In the genomic region with DNA sequence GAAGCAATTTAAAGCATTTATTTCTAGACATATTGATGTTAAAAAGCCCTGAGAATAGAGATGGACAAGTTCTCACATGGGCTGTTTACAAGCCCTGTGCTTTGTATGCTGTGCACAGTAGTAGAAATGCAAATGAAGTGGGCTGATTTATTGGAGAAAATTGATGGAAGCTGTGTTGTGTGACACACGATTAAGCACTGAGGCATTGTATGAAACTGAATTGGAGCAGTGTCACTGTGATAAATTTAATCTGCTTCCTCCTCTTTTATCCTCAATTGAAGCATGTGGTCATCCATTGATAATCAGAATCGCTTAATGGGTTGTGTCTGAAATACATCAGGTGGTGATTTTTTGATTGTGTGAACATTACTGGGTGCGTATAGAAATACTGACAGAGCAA, we compare ENCODE assay signal across 18 mouse cellular contexts.
DNase-seq lines count a peak whose midpoint lies in the region; ATAC-seq and TF ChIP-seq lines count a peak whose summit lies in the region.
"Had no signal": no experiment of that assay in that cellular context is flagged by ENCODE, and none has a peak within 500 bp of the region (broad histone marks: within the 10 kb centered on the region; RNA-seq: fewer than 3 reads in every experiment).

No protein-coding gene starts in this region.

- H3K27ac ChIP-seq in forebrain, embryonic 13.5 days: no peak overlapping the region
- H3K27ac ChIP-seq in hindbrain, postnatal 0 days: no peak overlapping the region
- H3K27ac ChIP-seq in neural tube, embryonic 13.5 days (replicated peaks): no peak overlapping the region
- no peak overlapping the region for H3K27ac ChIP-seq in cerebellum, adult 2 months (ENCODE audit: insufficient read depth, low read length)
- H3K27ac ChIP-seq: embryonic facial prominence, embryonic 12.5 days had no signal

- H3K4me2 ChIP-seq in forebrain, embryonic 13.5 days: no peak overlapping the region
- no peak overlapping the region for H3K4me2 ChIP-seq in hindbrain, postnatal 0 days (ENCODE audit: low read depth, low read length)
- no peak overlapping the region for H3K4me2 ChIP-seq in neural tube, embryonic 13.5 days
- H3K4me2 ChIP-seq: embryonic facial prominence, embryonic 12.5 days; heart, embryonic 11.5 days had no signal

- no peaks in the 10 kb centered on the region for H3K36me3 ChIP-seq in forebrain, embryonic 13.5 days (ENCODE audit: poor library complexity, severe bottlenecking)
- H3K36me3 ChIP-seq in hindbrain, postnatal 0 days (ENCODE audit: insufficient read depth, low read length): no peaks in the 10 kb centered on the region
- no peaks in the 10 kb centered on the region for H3K36me3 ChIP-seq in neural tube, embryonic 13.5 days
- H3K36me3 ChIP-seq: embryonic facial prominence, embryonic 12.5 days had no signal

- peak; percentile 65; the same call in 1 of the 2 replicates for ATAC-seq in forebrain, embryonic 13.5 days
- no peak for ATAC-seq in hindbrain, postnatal 0 days
- ATAC-seq in neural tube, embryonic 13.5 days (ENCODE audit: low read depth): peak; percentile 94
- ATAC-seq: intestine, embryonic 16.5 days had no signal

- TF ChIP-seq POLR2A in cerebellum, adult 2 months (IDR thresholded peaks at IDR 0.05; ENCODE audit: borderline replicate concordance, insufficient read depth, low read length): no peak

- intact Hi-C loops in left cerebral cortex, postnatal 4 days (cut with DNase I): no loop called here

- DNase-seq in embryo, embryonic 10 days (ENCODE audit: low spot score): peak; percentile 36
- DNase-seq in embryo, embryonic 9.5 days (ENCODE audit: extremely low spot score): no peak
- DNase-seq in hindbrain, postnatal 0 days (ENCODE audit: low spot score): peak; percentile 10
- DNase-seq in cerebellum, adult 2 months: no peak
- no peak for DNase-seq in left cerebral cortex, postnatal 4 days
- DNase-seq in gastrocnemius, postnatal 4 days (ENCODE audit: low spot score in 2 of 2): no peak
- DNase-seq: adrenal gland, postnatal 10 days; cerebellum, adult 8-10 months; gastrocnemius, postnatal 36 days; kidney, postnatal 10 days; liver; lung, adult 18-20 months; lung, postnatal 36 days had no signal

- no peak overlapping the region for H3K9ac ChIP-seq in forebrain, embryonic 13.5 days
- H3K9ac ChIP-seq in hindbrain, postnatal 0 days (replicated peaks; ENCODE audit: low read length): no peak overlapping the region
- H3K9ac ChIP-seq in neural tube, embryonic 13.5 days: no peak overlapping the region
- H3K9ac ChIP-seq: embryonic facial prominence, embryonic 12.5 days had no signal

- H3K9me3 ChIP-seq in forebrain, embryonic 13.5 days (replicated peaks): no peaks in the 10 kb centered on the region
- no peaks in the 10 kb centered on the region for H3K9me3 ChIP-seq in hindbrain, postnatal 0 days (ENCODE audit: low read length)
- no peaks in the 10 kb centered on the region for H3K9me3 ChIP-seq in neural tube, embryonic 13.5 days
- H3K9me3 ChIP-seq: embryonic facial prominence, embryonic 12.5 days had no signal

- H3K4me3 ChIP-seq in forebrain, embryonic 13.5 days: no peak overlapping the region
- no peak overlapping the region for H3K4me3 ChIP-seq in hindbrain, postnatal 0 days (ENCODE audit: low read length)
- H3K4me3 ChIP-seq in neural tube, embryonic 13.5 days: no peak overlapping the region
- no peak overlapping the region for H3K4me3 ChIP-seq in cerebellum, adult 2 months (replicated peaks; ENCODE audit: insufficient read depth, low read depth, low read length)
- H3K4me3 ChIP-seq: embryonic facial prominence, embryonic 12.5 days had no signal

- 22% methylated on average over 3 of the region's 3 CpGs for WGBS in forebrain, embryonic 13.5 days
- 20% methylated on average over 3 of the region's 3 CpGs for WGBS in hindbrain, postnatal 0 days
- WGBS in neural tube, embryonic 13.5 days: 17% methylated on average over 3 of the region's 3 CpGs
- WGBS in cerebellum, adult 2 months: 38% methylated on average over 3 of the region's 3 CpGs

- no peak for TF ChIP-seq CTCF in hindbrain, postnatal 0 days (IDR thresholded peaks at IDR 0.05; ENCODE audit: low read depth)
- TF ChIP-seq CTCF in cerebellum, adult 2 months (IDR thresholded peaks at IDR 0.05; ENCODE audit: borderline replicate concordance, insufficient read depth, low read depth, low read length): no peak

- peaks cover 10% of the 10 kb centered on the region; the same call in 1 of the 2 replicates for H3K4me1 ChIP-seq in forebrain, embryonic 13.5 days
- no peaks in the 10 kb centered on the region for H3K4me1 ChIP-seq in hindbrain, postnatal 0 days (ENCODE audit: insufficient read depth, low read length)
- peaks cover 17% of the 10 kb centered on the region for H3K4me1 ChIP-seq in neural tube, embryonic 13.5 days (replicated peaks)
- no peaks in the 10 kb centered on the region for H3K4me1 ChIP-seq in cerebellum, adult 2 months (ENCODE audit: control insufficient read depth, insufficient read depth, low read length)
- H3K4me1 ChIP-seq: embryonic facial prominence, embryonic 12.5 days had no signal

- H3K27me3 ChIP-seq in forebrain, embryonic 13.5 days: no peaks in the 10 kb centered on the region
- no peaks in the 10 kb centered on the region for H3K27me3 ChIP-seq in hindbrain, postnatal 0 days (ENCODE audit: insufficient read depth, low read length)
- peaks cover 4% of the 10 kb centered on the region; the same call in 1 of the 2 replicates for H3K27me3 ChIP-seq in neural tube, embryonic 13.5 days
- no peaks in the 10 kb centered on the region for H3K27me3 ChIP-seq in cerebellum, adult 2 months (ENCODE audit: control insufficient read depth, insufficient read depth, low read length)
- H3K27me3 ChIP-seq: embryonic facial prominence, embryonic 12.5 days had no signal

Comparison
In these comparisons a context has a peak if more than half of its experiments do, and no peak if none do; other contexts are left out.
1. DNase-seq: peak in embryo, embryonic 10 days (single experiment) and hindbrain, postnatal 0 days (single experiment); none in embryo, embryonic 9.5 days (single experiment), cerebellum, adult 2 months (0 of 2), left cerebral cortex, postnatal 4 days (single experiment) and gastrocnemius, postnatal 4 days (0 of 2).